Mouse (Mus musculus) forebrain, embryonic 14.5 days (tissue): Measurements from ENCODE around the gene Sephs2. TPM values are rescaled to one million over a fixed set of nuclear protein-coding genes. Genes with fewer than 3 reads are reported as not detected.
"Not testable (repeated sequence)": the region's sequence is repeated elsewhere in the genome, so short reads cannot be mapped to it uniquely, and the experiment has no call there.

Experiments used
- ATAC-seq: fragments of 200-750 bp; cut with Nextera tagmentation; 2 replicates; pipeline ENCODE4 v1.8.0; 2017; ENCODE audit warnings: mild to moderate bottlenecking, moderate library complexity
- DNase-seq: peaks from one replicate; pipeline ENCODE4 v3.0.0-alpha.2; 2015; ENCODE audit warnings: low spot score
- H3K27ac ChIP-seq: fragments of 300-500 bp; sonication (generic); 2 replicates; pipeline ENCODE4 v1.5.1; 2014; ENCODE audit warnings: low read depth, mild to moderate bottlenecking, control low read depth, low read length, moderate library complexity
- H3K27me3 ChIP-seq: fragments of 300-500 bp; sonication (generic); replicated peaks from 2 replicates; pipeline ENCODE4 v1.6.1; 2014; ENCODE audit warnings: low read length, control low read depth, mixed read lengths; ENCODE audit not compliant: control insufficient read depth, insufficient read depth
- H3K36me3 ChIP-seq: fragments of 300-500 bp; sonication (generic); 2 replicates; pipeline ENCODE4 v1.6.1; 2014; ENCODE audit warnings: low read length, control low read depth; ENCODE audit not compliant: control insufficient read depth, insufficient read depth
- H3K4me1 ChIP-seq: fragments of 300-500 bp; sonication (generic); 2 replicates; pipeline ENCODE4 v1.6.1; 2014; ENCODE audit warnings: antibody characterized with exemption, low read length, control low read depth; ENCODE audit not compliant: control insufficient read depth, insufficient read depth
- H3K4me2 ChIP-seq: fragments of 300-500 bp; sonication (generic); 2 replicates; pipeline ENCODE4 v1.6.1; 2014; ENCODE audit warnings: mild to moderate bottlenecking, control low read depth, low read length
- H3K4me3 ChIP-seq: fragments of 300-500 bp; sonication (generic); 2 replicates; pipeline ENCODE4 v1.5.1; 2014; ENCODE audit warnings: low read depth, low read length, control low read depth
- H3K9ac ChIP-seq: fragments of 300-500 bp; sonication (generic); 2 replicates; pipeline ENCODE4 v1.6.1; 2014; ENCODE audit warnings: mild to moderate bottlenecking, low read length, control low read depth, moderate library complexity
- H3K9me3 ChIP-seq: fragments of 300-500 bp; sonication (generic); replicated peaks from 2 replicates; pipeline ENCODE4 v1.6.1; 2016; ENCODE audit warnings: low read length, control low read depth, mixed read lengths; ENCODE audit not compliant: control insufficient read depth
- WGBS: fragments of 180-500 bp; shearing (Covaris S2); extraction: QIAGEN DNeasy Blood & Tissue Kit; methylation state at CpG from one replicate; pipeline ENCODE4 v1.1.7; 2014; 5-methylcytosine and 5-hydroxymethylcytosine counted together
- polyA plus RNA-seq: library from polyadenylated mRNA; unstranded; fragments of >200 nt; fragmentation: Nextera tagmentation; extraction: Ambion mirVana; gene quantifications from 2 replicates; pipeline ENCODE4 v1.2.1, GENCODE M21; 2014

Sephs2 gene
- polyA plus RNA-seq, 1 experiment from 2014 or later = 59.4 TPM

- H3K4me1 ChIP-seq = 0 out of 2 replicates have a peak, but pooled peaks cover 4% of the 10 kb centered on the region
- H3K36me3 ChIP-seq = peaks cover 40% of the 10 kb centered on the region
- 83% methylated on average over 2 of the region's 2 CpGs for WGBS
- no peak overlapping the region for H3K9ac ChIP-seq
- DNase-seq = peak; percentile 59
- H3K27ac ChIP-seq = no peak overlapping the region
- H3K9me3 ChIP-seq = no peaks in the 10 kb centered on the region
- no peak overlapping the region for H3K4me3 ChIP-seq
- no peak overlapping the region for H3K4me2 ChIP-seq
- no peaks in the 10 kb centered on the region for H3K27me3 ChIP-seq
- ATAC-seq = no peak
These were observed 21.4 kb downstream of the Sephs2 start for GRCm38 (mm10) chr7:127252414-127252813.

- H3K27me3 ChIP-seq, H3K9ac ChIP-seq, H3K27ac ChIP-seq, H3K4me1 ChIP-seq, H3K4me3 ChIP-seq, DNase-seq, H3K9me3 ChIP-seq, ATAC-seq, H3K4me2 ChIP-seq: not testable (repeated sequence)
- H3K36me3 ChIP-seq = peaks cover 32% of the 10 kb centered on the region
- WGBS = 88% methylated on average over 8 of the region's 8 CpGs
These were observed 23.3 kb downstream of the Sephs2 start for GRCm38 (mm10) chr7:127250511-127250910.

DNA sequence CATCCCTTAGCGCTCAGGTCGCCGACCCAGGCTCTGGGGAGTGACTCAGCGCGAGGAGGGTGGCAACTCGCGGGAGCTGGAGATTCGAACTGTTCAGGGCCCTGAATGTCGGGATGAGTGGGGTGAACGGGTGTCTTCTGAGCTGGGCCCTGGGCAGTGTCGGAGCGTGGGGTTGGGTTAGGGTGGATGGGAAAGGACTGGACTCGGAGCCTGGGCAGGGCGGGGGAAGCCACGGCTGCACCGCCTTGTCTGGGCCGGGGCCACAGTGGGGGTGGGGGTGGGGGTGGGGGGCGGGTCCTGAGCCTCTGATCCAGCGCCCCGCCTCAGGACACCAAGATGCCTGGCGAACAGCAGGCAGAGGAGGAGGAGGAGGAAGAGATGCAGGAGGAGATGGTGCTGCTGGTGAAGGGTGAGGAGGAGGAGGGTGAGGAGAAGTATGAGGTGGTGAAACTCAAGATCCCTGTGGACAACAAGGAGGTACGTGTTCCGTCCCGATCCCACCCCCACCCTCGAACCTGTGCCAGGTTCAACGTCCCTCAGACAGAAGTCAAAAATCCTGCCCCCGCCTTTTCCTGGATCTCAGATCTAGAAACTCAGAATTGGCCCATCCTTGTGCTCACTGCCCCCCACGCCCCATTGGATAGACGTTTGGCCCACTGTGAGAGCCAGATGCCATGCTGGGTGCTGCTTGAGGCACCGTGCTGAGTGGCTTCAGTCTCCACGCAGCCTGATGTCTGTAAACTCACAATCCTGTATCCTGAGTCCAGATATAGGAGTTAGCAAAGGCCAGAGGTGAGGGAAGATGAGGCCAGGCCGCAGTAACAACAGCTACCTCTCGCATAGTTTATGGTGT is 29.0 kb downstream of the Sephs2 start:
- H3K9ac ChIP-seq = peak overlapping the region; percentile 95
- H3K9me3 ChIP-seq = no peaks in the 10 kb centered on the region
- H3K4me2 ChIP-seq = peak overlapping the region; percentile 71
- no peak for DNase-seq
- H3K4me3 ChIP-seq = peak overlapping the region; percentile 77
- peak; percentile 73 for ATAC-seq
- 10% methylated on average over 30 of the region's 33 CpGs for WGBS
- H3K27me3 ChIP-seq = no peaks in the 10 kb centered on the region
- H3K27ac ChIP-seq = peak overlapping the region; percentile 79
- H3K36me3 ChIP-seq = peaks cover 17% of the 10 kb centered on the region
- H3K4me1 ChIP-seq = peaks cover 9% of the 10 kb centered on the region

DNA sequence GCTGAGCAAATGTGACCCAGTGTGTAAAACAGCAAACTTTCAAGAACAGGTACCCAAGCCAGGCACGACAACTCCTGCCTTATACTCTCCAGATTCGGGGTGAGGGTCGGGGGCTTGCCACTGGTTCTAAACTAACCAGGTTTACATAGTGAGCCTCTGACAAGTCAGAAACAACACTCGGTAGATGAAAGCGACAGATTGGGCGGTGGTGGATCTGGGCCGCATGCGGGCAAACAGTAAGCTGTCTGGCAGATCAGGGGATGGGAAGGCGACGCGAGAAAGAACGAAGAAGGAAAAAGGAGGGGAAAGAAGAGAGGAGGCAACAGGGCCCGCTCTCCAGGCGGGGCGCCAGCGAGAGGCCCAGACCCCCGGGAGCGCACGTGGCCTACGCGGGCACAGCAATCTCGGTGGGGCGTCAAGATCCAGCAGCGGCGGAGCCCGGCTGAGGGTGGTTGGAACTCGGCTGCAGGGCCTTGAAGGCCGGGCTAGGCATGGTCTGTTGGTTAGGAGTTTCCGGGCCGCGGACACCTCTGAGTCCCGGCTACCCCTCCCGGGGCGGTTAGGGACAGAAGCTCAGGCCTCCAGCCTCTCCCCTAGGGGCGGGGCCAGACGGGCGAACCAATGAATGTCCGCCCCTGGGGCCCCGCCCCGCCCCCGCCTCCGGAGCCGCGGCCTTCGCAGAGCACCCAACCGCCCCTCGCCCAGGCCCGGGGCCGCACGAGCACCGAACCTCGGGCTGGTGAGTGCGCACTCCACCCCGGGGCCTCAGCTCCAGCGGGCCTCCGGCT is 29.8 kb downstream of the Sephs2 start, which contains the start of gene Zfp771:
TSS of gene Zfp771 (plus strand) at position 405 of the 788 bp plus-strand sequence.
- peak within 1 kb of the TSS; percentile 71 for H3K4me2 ChIP-seq

DNA sequence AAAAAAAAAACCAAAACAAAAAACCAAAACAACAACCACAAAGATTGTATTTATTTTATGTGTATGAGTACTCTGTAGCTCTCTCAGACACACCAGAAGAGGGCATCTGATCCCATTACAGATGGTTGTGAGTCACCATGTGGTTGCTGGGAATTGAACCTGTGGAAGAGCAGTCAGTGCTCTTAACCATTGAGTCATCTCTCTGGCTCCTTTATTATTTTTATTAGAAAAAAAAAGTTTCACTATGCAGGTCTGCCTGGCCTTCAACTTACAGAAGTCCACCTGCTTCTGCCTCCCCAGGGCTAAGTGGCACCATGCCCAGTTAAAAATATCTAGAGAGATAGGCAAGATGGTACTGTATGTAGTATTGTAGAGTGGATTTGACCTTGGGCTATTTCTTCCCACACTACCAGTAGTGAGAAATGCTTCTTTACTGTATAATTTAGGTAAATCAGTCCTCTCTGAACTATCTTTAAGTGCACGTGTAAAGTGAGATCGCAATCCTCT is 30.4 kb downstream of the Sephs2 start:
- Histone ChIP-seq H3K27ac (peak overlapping the region; percentile 79), H3K4me1 (peaks cover 9% of the 10 kb centered on the region), H3K36me3 (peaks cover 17% of the 10 kb centered on the region), H3K9me3 (no peaks in the 10 kb centered on the region), H3K4me2 (peak overlapping the region; percentile 71), H3K9ac (peak overlapping the region; percentile 95; the same call in 1 of the 2 replicates), H3K27me3 (no peaks in the 10 kb centered on the region), H3K4me3 (peak overlapping the region; percentile 77)
- DNase-seq = no peak
- WGBS = 45% methylated on average over 2 of the region's 2 CpGs
- ATAC-seq = no peak

More for the DNA sequence above, 29.8 kb downstream of the Sephs2 start, which contains the start of gene Zfp771:
- ATAC-seq (peak; percentile 99), DNase-seq (peak; percentile 96)
- WGBS = under 1% methylated on average over 48 of the region's 56 CpGs
- Histone ChIP-seq H3K9ac (peak within 1 kb of the TSS; percentile 95), H3K4me3 (peak within 1 kb of the TSS; percentile 77), H3K36me3 (peaks cover 13% of the 10 kb centered on the region), H3K4me1 (peaks cover 9% of the 10 kb centered on the region), H3K27me3 (no peaks in the 10 kb centered on the region), H3K27ac (peak within 1 kb of the TSS; percentile 79), H3K9me3 (no peaks in the 10 kb centered on the region)

DNA sequence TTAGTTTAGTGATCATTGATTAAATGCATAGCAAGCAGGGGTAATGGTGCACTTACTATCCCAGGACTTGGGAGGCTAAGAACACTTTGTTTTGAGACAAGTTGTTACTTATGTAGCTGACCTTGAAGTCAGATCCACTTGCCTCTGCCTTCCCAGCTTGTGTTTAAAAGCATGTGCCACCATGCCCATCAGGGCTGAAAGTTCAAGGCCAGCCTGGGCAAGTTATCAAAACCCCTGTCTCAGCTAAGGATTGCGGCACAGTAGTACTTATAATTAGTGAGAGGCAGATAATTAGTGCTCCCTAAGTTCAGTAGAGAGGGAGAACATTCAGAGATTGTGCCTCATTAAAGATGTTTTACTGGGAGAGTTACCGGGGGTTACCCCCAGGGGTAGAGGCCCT is 39.1 kb downstream of the Sephs2 start:
- ATAC-seq (no peak), DNase-seq (no peak)
- Histone ChIP-seq H3K36me3 (peaks cover 55% of the 10 kb centered on the region), H3K9ac (no peak overlapping the region), H3K4me3 (peak overlapping the region; percentile 96; the same call in 1 of the 2 replicates), H3K9me3 (no peaks in the 10 kb centered on the region), H3K4me1 (peaks cover 25% of the 10 kb centered on the region), H3K27me3 (no peaks in the 10 kb centered on the region), H3K4me2 (peak overlapping the region; percentile 92), H3K27ac (no peak overlapping the region)
- WGBS = 56% methylated on average over 2 of the region's 2 CpGs

DNA sequence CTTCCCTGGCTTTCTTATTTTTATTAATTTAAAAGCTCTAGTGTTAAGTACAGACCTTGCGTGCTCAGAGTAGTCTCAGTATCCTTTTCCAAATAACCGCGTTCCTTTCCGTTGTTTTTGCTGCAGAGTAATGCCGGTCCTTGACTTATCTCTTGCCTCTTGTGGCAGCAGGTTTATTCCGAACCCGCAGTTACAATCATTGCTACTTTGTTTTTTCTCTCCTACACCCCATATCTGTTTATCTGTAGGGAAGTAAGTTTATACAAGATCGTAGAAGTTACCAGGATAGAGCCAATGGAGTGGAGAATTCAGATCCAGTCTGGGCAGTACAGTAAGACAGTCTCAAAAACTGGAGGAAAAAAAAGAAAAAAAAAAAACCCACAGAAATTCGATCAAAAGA is 40.1 kb downstream of the Sephs2 start:
- ATAC-seq (no peak), DNase-seq (no peak)
- Histone ChIP-seq H3K9me3 (no peaks in the 10 kb centered on the region), H3K36me3 (peaks cover 57% of the 10 kb centered on the region), H3K9ac (peak overlapping the region; percentile 97), H3K4me1 (peaks cover 25% of the 10 kb centered on the region), H3K27me3 (no peaks in the 10 kb centered on the region), H3K4me3 (peak overlapping the region; percentile 96), H3K27ac (peak overlapping the region; percentile 99), H3K4me2 (peak overlapping the region; percentile 92)
- 5% methylated on average over 9 of the region's 9 CpGs for WGBS

DNA sequence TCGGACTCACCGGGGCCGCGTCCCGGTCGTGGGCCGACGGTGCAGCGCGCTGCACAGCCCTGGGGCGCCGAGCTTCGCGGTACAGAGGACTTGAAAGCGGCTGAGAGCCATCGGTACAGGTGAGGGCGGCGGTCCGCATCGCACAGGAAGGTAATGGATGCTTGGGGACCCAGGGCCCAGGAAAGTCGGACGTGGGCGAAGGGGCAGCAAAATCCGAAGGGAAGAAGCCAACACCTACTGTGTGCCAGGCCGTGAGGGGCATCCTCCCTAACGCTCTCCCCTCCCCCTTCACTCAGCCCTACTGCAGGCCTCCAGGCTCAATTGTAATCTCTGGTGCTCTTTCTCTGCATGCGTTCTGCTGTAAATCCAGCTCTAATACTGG is 40.5 kb downstream of the Sephs2 start:
- 0% methylated on average over 27 of the region's 27 CpGs for WGBS
- Histone ChIP-seq H3K4me3 (peak overlapping the region; percentile 96), H3K27ac (peak overlapping the region; percentile 99), H3K4me1 (peaks cover 25% of the 10 kb centered on the region), H3K9ac (peak overlapping the region; percentile 97), H3K27me3 (no peaks in the 10 kb centered on the region), H3K4me2 (peak overlapping the region; percentile 92), H3K36me3 (peaks cover 53% of the 10 kb centered on the region), H3K9me3 (no peaks in the 10 kb centered on the region)
- ATAC-seq = peak; percentile 47
- peak; percentile 50 for DNase-seq
